Mouse (Mus musculus): ENCODE results near the gene Cmah. TPM values are rescaled to one million over a fixed set of nuclear protein-coding genes. Genes with fewer than 3 reads are reported as not detected.

The Cmah gene
- 0.19 and 0.24 TPM in 2 replicates for polyA plus RNA-seq (2016; fragmentation: Nextera tagmentation; extraction: Ambion mirVana)

GRCm38 (mm10) chr13:24327201-24327600, at the start of gene Cmah:
Cmah (plus strand) TSS chr13:24327404.
- no peak within 1 kb of the TSS for H3K27ac ChIP-seq
- no peak within 1 kb of the TSS for H3K4me2 ChIP-seq
- H3K4me3 ChIP-seq (replicated peaks) = no peak within 1 kb of the TSS
- H3K36me3 ChIP-seq = no peaks in the 10 kb centered on the region
- no peak for ATAC-seq (ENCODE audit: insufficient number of reproducible peaks, insufficient read depth, low FRiP score, low TSS enrichment, low read depth)
- peaks cover 7% of the 10 kb centered on the region; the same call in 1 of the 2 replicates for H3K4me1 ChIP-seq (replicated peaks)
- 79% methylated on average over 5 of the region's 5 CpGs for WGBS
- H3K9ac ChIP-seq (replicated peaks) = no peak within 1 kb of the TSS
- H3K27me3 ChIP-seq = no peaks in the 10 kb centered on the region
- no peaks in the 10 kb centered on the region for H3K9me3 ChIP-seq

GRCm38 (mm10) chr13:24279407-24279761, 47.8 kb upstream of the Cmah start:
- no peak overlapping the region for H3K27ac ChIP-seq
- ATAC-seq (ENCODE audit: insufficient number of reproducible peaks, insufficient read depth, low FRiP score, low TSS enrichment, low read depth) = no peak

GRCm38 (mm10) chr13:24279762-24280438, 47.3 kb upstream of the Cmah start:
- ATAC-seq (ENCODE audit: insufficient number of reproducible peaks, insufficient read depth, low FRiP score, low TSS enrichment, low read depth) = no peak
- Histone ChIP-seq H3K9ac (replicated peaks) (peak overlapping the region; percentile 77), H3K27ac (peak overlapping the region; percentile 97; the same call in 1 of the 2 replicates)

More at GRCm38 (mm10) chr13:24279407-24279761, 47.8 kb upstream of the Cmah start:
- H3K9ac ChIP-seq (replicated peaks) = no peak overlapping the region
- WGBS = 57% methylated on average over 11 of the region's 11 CpGs
- peak overlapping the region; percentile 68 for H3K4me3 ChIP-seq (replicated peaks)
- no peaks in the 10 kb centered on the region for H3K27me3 ChIP-seq
- H3K9me3 ChIP-seq = no peaks in the 10 kb centered on the region
- H3K4me2 ChIP-seq = peak overlapping the region; percentile 88
- peaks cover 17% of the 10 kb centered on the region for H3K4me1 ChIP-seq (replicated peaks)
- peaks cover 9% of the 10 kb centered on the region; the same call in 1 of the 2 replicates for H3K36me3 ChIP-seq

GRCm38 (mm10) chr13:24280439-24281431, 46.5 kb upstream of the Cmah start, which contains the start of gene Carmil1:
Carmil1 (minus strand) TSS chr13:24280795.
- H3K27me3 ChIP-seq = no peaks in the 10 kb centered on the region
- H3K27ac ChIP-seq = peak within 1 kb of the TSS; percentile 97
- peak within 1 kb of the TSS; percentile 68 for H3K4me3 ChIP-seq (replicated peaks)
- H3K9ac ChIP-seq (replicated peaks) = peak within 1 kb of the TSS; percentile 77
- under 1% methylated on average over 86 of the region's 96 CpGs for WGBS
- peaks cover 4% of the 10 kb centered on the region; the same call in 1 of the 2 replicates for H3K36me3 ChIP-seq
- H3K9me3 ChIP-seq = no peaks in the 10 kb centered on the region
- peak; percentile 98 for ATAC-seq (ENCODE audit: insufficient number of reproducible peaks, insufficient read depth, low FRiP score, low TSS enrichment, low read depth)
- peak within 1 kb of the TSS; percentile 88 for H3K4me2 ChIP-seq
- peaks cover 17% of the 10 kb centered on the region for H3K4me1 ChIP-seq (replicated peaks)

More at GRCm38 (mm10) chr13:24279762-24280438, 47.3 kb upstream of the Cmah start:
- Histone ChIP-seq H3K9me3 (no peaks in the 10 kb centered on the region), H3K36me3 (peaks cover 9% of the 10 kb centered on the region; the same call in 1 of the 2 replicates), H3K4me1 (replicated peaks) (peaks cover 17% of the 10 kb centered on the region), H3K27me3 (no peaks in the 10 kb centered on the region), H3K4me3 (replicated peaks) (peak overlapping the region; percentile 68), H3K4me2 (peak overlapping the region; percentile 88)
- 1% methylated on average over 21 of the region's 21 CpGs for WGBS

- Histone ChIP-seq H3K4me2 (no peak overlapping the region), H3K9me3 (no peaks in the 10 kb centered on the region), H3K27ac (no peak overlapping the region), H3K9ac (replicated peaks) (no peak overlapping the region), H3K4me1 (replicated peaks) (no peaks in the 10 kb centered on the region), H3K36me3 (no peaks in the 10 kb centered on the region), H3K4me3 (replicated peaks) (no peak overlapping the region), H3K27me3 (no peaks in the 10 kb centered on the region)
- 93% methylated on average over 2 of the region's 2 CpGs for WGBS
- no peak for ATAC-seq (ENCODE audit: insufficient number of reproducible peaks, insufficient read depth, low FRiP score, low TSS enrichment, low read depth)
These were observed 39.8 kb upstream of the Cmah start for GRCm38 (mm10) chr13:24287381-24287780.

GRCm38 (mm10) chr13:24297252-24297651, 30.0 kb upstream of the Cmah start:
- ATAC-seq (ENCODE audit: insufficient number of reproducible peaks, insufficient read depth, low FRiP score, low TSS enrichment, low read depth) = no peak
- no peaks in the 10 kb centered on the region for H3K36me3 ChIP-seq
- no peaks in the 10 kb centered on the region for H3K27me3 ChIP-seq
- H3K4me1 ChIP-seq (replicated peaks) = no peaks in the 10 kb centered on the region
- 18% methylated on average over 4 of the region's 4 CpGs for WGBS
- no peak overlapping the region for H3K4me2 ChIP-seq
- no peak overlapping the region for H3K27ac ChIP-seq
- no peak overlapping the region for H3K4me3 ChIP-seq (replicated peaks)
- H3K9me3 ChIP-seq = no peaks in the 10 kb centered on the region
- H3K9ac ChIP-seq (replicated peaks) = no peak overlapping the region

- WGBS = 80% methylated on average over 4 of the region's 4 CpGs
- ATAC-seq (ENCODE audit: insufficient number of reproducible peaks, insufficient read depth, low FRiP score, low TSS enrichment, low read depth) = no peak
- no peak overlapping the region for H3K27ac ChIP-seq
- H3K27me3 ChIP-seq = no peaks in the 10 kb centered on the region
- H3K4me2 ChIP-seq = no peak overlapping the region
- H3K4me1 ChIP-seq (replicated peaks) = no peaks in the 10 kb centered on the region
- H3K36me3 ChIP-seq = no peaks in the 10 kb centered on the region
- no peak overlapping the region for H3K4me3 ChIP-seq (replicated peaks)
- H3K9me3 ChIP-seq = no peaks in the 10 kb centered on the region
- no peak overlapping the region for H3K9ac ChIP-seq (replicated peaks)
These were observed 21.7 kb upstream of the Cmah start for GRCm38 (mm10) chr13:24305486-24305885.

GRCm38 (mm10) chr13:24306248-24306647, 21.0 kb upstream of the Cmah start:
- Histone ChIP-seq H3K27me3 (no peaks in the 10 kb centered on the region), H3K9me3 (no peaks in the 10 kb centered on the region), H3K4me2 (no peak overlapping the region), H3K27ac (no peak overlapping the region), H3K9ac (replicated peaks) (no peak overlapping the region), H3K36me3 (no peaks in the 10 kb centered on the region), H3K4me3 (replicated peaks) (no peak overlapping the region), H3K4me1 (replicated peaks) (no peaks in the 10 kb centered on the region)
- WGBS = 58% methylated on average over 4 of the region's 4 CpGs
- no peak for ATAC-seq (ENCODE audit: insufficient number of reproducible peaks, insufficient read depth, low FRiP score, low TSS enrichment, low read depth)

- Histone ChIP-seq H3K27ac (no peak overlapping the region), H3K4me3 (replicated peaks) (no peak overlapping the region), H3K4me1 (replicated peaks) (no peaks in the 10 kb centered on the region), H3K4me2 (no peak overlapping the region), H3K9ac (replicated peaks) (no peak overlapping the region), H3K9me3 (no peaks in the 10 kb centered on the region), H3K27me3 (no peaks in the 10 kb centered on the region), H3K36me3 (no peaks in the 10 kb centered on the region)
- no peak for ATAC-seq (ENCODE audit: insufficient number of reproducible peaks, insufficient read depth, low FRiP score, low TSS enrichment, low read depth)
- 89% methylated on average over 8 of the region's 8 CpGs for WGBS
These were observed 15.9 kb upstream of the Cmah start for GRCm38 (mm10) chr13:24311011-24311940.

- WGBS = 72% methylated on average over 3 of the region's 3 CpGs
- Histone ChIP-seq H3K4me3 (replicated peaks) (no peak overlapping the region), H3K36me3 (no peaks in the 10 kb centered on the region), H3K4me1 (replicated peaks) (no peaks in the 10 kb centered on the region), H3K4me2 (no peak overlapping the region), H3K9me3 (no peaks in the 10 kb centered on the region), H3K27me3 (no peaks in the 10 kb centered on the region), H3K9ac (replicated peaks) (no peak overlapping the region), H3K27ac (no peak overlapping the region)
- no peak for ATAC-seq (ENCODE audit: insufficient number of reproducible peaks, insufficient read depth, low FRiP score, low TSS enrichment, low read depth)
These were observed 10.6 kb upstream of the Cmah start for GRCm38 (mm10) chr13:24316563-24316962.
